Mouse (Mus musculus) megakaryocyte, embryonic 14.5 days (primary cell): Measurements from ENCODE around the gene Dusp22.

Source experiments
- FLI1 ChIP-seq: IDR thresholded peaks from 2 replicates; pipeline ENCODE4 v1.6.1; 2012; ENCODE audit warnings: low read length, inconsistent platforms, mixed read lengths
- GATA1 ChIP-seq: IDR thresholded peaks from 3 replicates; pipeline ENCODE4 v1.6.1; 2012; ENCODE audit warnings: mixed read lengths, low read length, inconsistent platforms, borderline replicate concordance

GRCm38 (mm10) chr13:30695890-30696289 lies 36.1 kb downstream of the Dusp22 start:
- TF ChIP-seq GATA1 (no peak), FLI1 (no peak)
